Comparison of ENCODE assay signal across 32 mouse cellular contexts in genomic region chr6:39025038-39025437, GRCm38 (mm10).
A peak's percentile ranks its signal among the peaks of the same experiment; 100 is the strongest.
DNase-seq lines count a peak whose midpoint lies in the region; ATAC-seq lines count a peak whose summit lies in the region.
"Had no signal": no experiment of that assay in that cellular context is flagged by ENCODE, and none has a peak within 500 bp of the region (broad histone marks: within the 10 kb centered on the region; RNA-seq: fewer than 3 reads in every experiment).

No protein-coding gene starts in this region.

- no peaks in the 10 kb centered on the region for H3K9me3 ChIP-seq in heart, embryonic 15.5 days (replicated peaks)
- no peaks in the 10 kb centered on the region for H3K9me3 ChIP-seq in kidney, embryonic 14.5 days (ENCODE audit: control insufficient read depth, low read length)
- H3K9me3 ChIP-seq in neural tube, embryonic 13.5 days, result no peaks in the 10 kb centered on the region
- no peaks in the 10 kb centered on the region for H3K9me3 ChIP-seq in stomach, embryonic 16.5 days (replicated peaks; ENCODE audit: control insufficient read depth, low read length)
- H3K9me3 ChIP-seq: embryonic facial prominence, embryonic 10.5 days; embryonic facial prominence, embryonic 15.5 days; forebrain, embryonic 12.5 days; hindbrain, embryonic 12.5 days; limb, embryonic 15.5 days; liver, embryonic 13.5 days; megakaryocyte, embryonic 14.5 days; midbrain, embryonic 13.5 days had no signal

- H3K9ac ChIP-seq in heart, embryonic 15.5 days, result no peak overlapping the region
- no peak overlapping the region for H3K9ac ChIP-seq in kidney, embryonic 14.5 days (ENCODE audit: low read depth, low read length)
- H3K9ac ChIP-seq in neural tube, embryonic 13.5 days, result no peak overlapping the region
- no peak overlapping the region for H3K9ac ChIP-seq in stomach, embryonic 16.5 days (ENCODE audit: low read length)
- H3K9ac ChIP-seq: embryonic facial prominence, embryonic 15.5 days; forebrain, embryonic 12.5 days; forebrain, postnatal 0 days; hindbrain, embryonic 12.5 days; limb, embryonic 15.5 days; liver, embryonic 13.5 days; midbrain, embryonic 13.5 days had no signal

- peaks cover 13% of the 10 kb centered on the region for H3K4me1 ChIP-seq in heart, embryonic 15.5 days (replicated peaks)
- H3K4me1 ChIP-seq in kidney, embryonic 14.5 days (ENCODE audit: control insufficient read depth, insufficient read depth, low read length), result no peaks in the 10 kb centered on the region
- peaks cover 15% of the 10 kb centered on the region; the same call in 1 of the 2 replicates for H3K4me1 ChIP-seq in neural tube, embryonic 13.5 days (replicated peaks)
- no peaks in the 10 kb centered on the region for H3K4me1 ChIP-seq in stomach, embryonic 16.5 days (ENCODE audit: control insufficient read depth, insufficient read depth, low read length)
- H3K4me1 ChIP-seq: embryonic facial prominence, embryonic 15.5 days; hindbrain, embryonic 12.5 days; midbrain, embryonic 13.5 days had no signal

- intact Hi-C loops in heart, postnatal 25 days (cut with DNase I), result no loop called here

- H3K27ac ChIP-seq in heart, embryonic 15.5 days, result peak overlapping the region; percentile 21; the same call in 1 of the 2 replicates
- no peak overlapping the region for H3K27ac ChIP-seq in kidney, embryonic 14.5 days (ENCODE audit: low read depth, low read length)
- H3K27ac ChIP-seq in neural tube, embryonic 13.5 days (replicated peaks), result 0 out of 2 replicates have a peak overlapping the region, but pooled peaks have one; percentile 33
- H3K27ac ChIP-seq in stomach, embryonic 16.5 days (ENCODE audit: low read length), result peak overlapping the region; percentile 25; the same call in 1 of the 2 replicates
- H3K27ac ChIP-seq: embryonic facial prominence, embryonic 10.5 days; embryonic facial prominence, embryonic 15.5 days; forebrain, embryonic 12.5 days; hindbrain, embryonic 12.5 days; hindbrain, postnatal 0 days; layer of hippocampus, adult 2 months; left cerebral cortex, adult 2 months; limb, embryonic 15.5 days; liver, embryonic 13.5 days; midbrain, embryonic 13.5 days had no signal

- no peaks in the 10 kb centered on the region for H3K36me3 ChIP-seq in heart, embryonic 15.5 days
- H3K36me3 ChIP-seq in kidney, embryonic 14.5 days (ENCODE audit: control insufficient read depth, insufficient read depth, low read length), result no peaks in the 10 kb centered on the region
- H3K36me3 ChIP-seq in neural tube, embryonic 13.5 days, result no peaks in the 10 kb centered on the region
- no peaks in the 10 kb centered on the region for H3K36me3 ChIP-seq in stomach, embryonic 16.5 days (ENCODE audit: control insufficient read depth, insufficient read depth, low read length)
- H3K36me3 ChIP-seq: embryonic facial prominence, embryonic 10.5 days; embryonic facial prominence, embryonic 15.5 days; forebrain, embryonic 12.5 days; hindbrain, embryonic 12.5 days; limb, embryonic 15.5 days; liver, embryonic 13.5 days; midbrain, embryonic 13.5 days had no signal

- H3K27me3 ChIP-seq in heart, embryonic 15.5 days, result no peaks in the 10 kb centered on the region
- H3K27me3 ChIP-seq in kidney, embryonic 14.5 days (ENCODE audit: control insufficient read depth, insufficient read depth, low read length), result no peaks in the 10 kb centered on the region
- no peaks in the 10 kb centered on the region for H3K27me3 ChIP-seq in neural tube, embryonic 13.5 days
- H3K27me3 ChIP-seq in stomach, embryonic 16.5 days (ENCODE audit: control insufficient read depth, insufficient read depth, low read length), result no peaks in the 10 kb centered on the region
- H3K27me3 ChIP-seq: embryonic facial prominence, embryonic 15.5 days; forebrain, embryonic 12.5 days; hindbrain, embryonic 12.5 days; limb, embryonic 15.5 days; megakaryocyte, embryonic 14.5 days; midbrain, embryonic 13.5 days had no signal

- no peak overlapping the region for H3K4me2 ChIP-seq in heart, embryonic 15.5 days
- no peak overlapping the region for H3K4me2 ChIP-seq in kidney, embryonic 14.5 days (replicated peaks; ENCODE audit: low read depth, low read length)
- no peak overlapping the region for H3K4me2 ChIP-seq in neural tube, embryonic 13.5 days
- H3K4me2 ChIP-seq in stomach, embryonic 16.5 days (ENCODE audit: low read depth, low read length), result no peak overlapping the region
- H3K4me2 ChIP-seq: embryonic facial prominence, embryonic 15.5 days; forebrain, embryonic 12.5 days; hindbrain, embryonic 12.5 days; limb, embryonic 15.5 days; liver, embryonic 13.5 days; midbrain, embryonic 13.5 days had no signal

- no peak for ATAC-seq in heart, embryonic 15.5 days (replicated peaks; ENCODE audit: insufficient number of reproducible peaks, insufficient read depth, low FRiP score, low read depth)
- ATAC-seq in kidney, embryonic 14.5 days (ENCODE audit: low FRiP score, low TSS enrichment), result peak; percentile 8; the same call in 1 of the 2 replicates
- ATAC-seq in neural tube, embryonic 13.5 days (ENCODE audit: low read depth), result no peak
- ATAC-seq in stomach, embryonic 16.5 days (ENCODE audit: insufficient read depth, low FRiP score), result no peak
- ATAC-seq: activated CD4-positive, CD25-positive, alpha-beta regulatory T cell, adult 4 months; forebrain, postnatal 0 days; hindbrain, postnatal 0 days; lung, postnatal 0 days; midbrain, embryonic 13.5 days had no signal

- 39% methylated on average over 7 of the region's 7 CpGs for WGBS in heart, embryonic 15.5 days
- WGBS in kidney, embryonic 14.5 days, result 46% methylated on average over 7 of the region's 7 CpGs
- 76% methylated on average over 7 of the region's 7 CpGs for WGBS in neural tube, embryonic 13.5 days
- WGBS in stomach, embryonic 16.5 days, result 54% methylated on average over 7 of the region's 7 CpGs

- H3K4me3 ChIP-seq in heart, embryonic 15.5 days, result no peak overlapping the region
- H3K4me3 ChIP-seq in kidney, embryonic 14.5 days (ENCODE audit: low read length), result no peak overlapping the region
- H3K4me3 ChIP-seq in neural tube, embryonic 13.5 days, result no peak overlapping the region
- no peak overlapping the region for H3K4me3 ChIP-seq in stomach, embryonic 16.5 days (replicated peaks; ENCODE audit: low read length)
- H3K4me3 ChIP-seq: embryonic facial prominence, embryonic 10.5 days; embryonic facial prominence, embryonic 15.5 days; forebrain, embryonic 12.5 days; hindbrain, embryonic 12.5 days; layer of hippocampus, adult 2 months; left cerebral cortex, adult 2 months; limb, embryonic 15.5 days; liver, embryonic 13.5 days; megakaryocyte, embryonic 14.5 days; midbrain, embryonic 13.5 days had no signal

- DNase-seq in heart, postnatal 25 days (ENCODE audit: low spot score), result no peak
- DNase-seq in kidney, postnatal 25 days, result no peak
- DNase-seq in neural tube, embryonic 10.5 days (ENCODE audit: extremely low spot score, low spot score), result no peak
- DNase-seq in MN1 (ENCODE audit: low spot score), result no peak
- DNase-seq: adrenal gland, adult 2 months; B cell, adult 2 months; cerebellum, adult 8-10 months; cerebellum, postnatal 25 days; forebrain, postnatal 0 days; kidney, adult 18-20 months; kidney, postnatal 14 days; liver, embryonic 13.5 days; lung, adult 18-20 months; lung, postnatal 4 days; right cerebral cortex, postnatal 4 days; thymus, postnatal 14 days had no signal
